Mouse (Mus musculus): ENCODE measurements around the gene Sipa1l1. TPM values are rescaled to one million over a fixed set of nuclear protein-coding genes. Genes with fewer than 3 reads are reported as not detected.

The Sipa1l1 gene
- total and polyA plus RNA-seq, 2 experiments from 2014 or later = 7.0 to 17.1 TPM

GRCm38 (mm10) chr12:82419027-82419426, 249.9 kb downstream of the Sipa1l1 start:
- no peak for TF ChIP-seq EP300 (IDR thresholded peaks at IDR 0.05; ENCODE audit: low read depth)
- Histone ChIP-seq H3K27me3 (ENCODE audit: control insufficient read depth, insufficient read depth, low read length) (no peaks in the 10 kb centered on the region), H3K4me3 (ENCODE audit: low read depth, low read length) (no peak overlapping the region), H3K27ac (ENCODE audit: low read depth) (no peak overlapping the region), H3K9me3 (replicated peaks; ENCODE audit: control insufficient read depth, low read length) (no peaks in the 10 kb centered on the region), H3K9ac (replicated peaks; ENCODE audit: low read depth, low read length) (no peak overlapping the region), H3K4me2 (ENCODE audit: low read depth, low read length) (no peak overlapping the region), H3K36me3 (replicated peaks; ENCODE audit: control insufficient read depth, insufficient read depth, low read length) (peaks cover 45% of the 10 kb centered on the region), H3K4me1 (ENCODE audit: control insufficient read depth, insufficient read depth) (peaks cover 16% of the 10 kb centered on the region; the same call in 1 of the 2 replicates)
- 90% methylated on average over 8 of the region's 8 CpGs for WGBS
- no peak for DNase-seq (ENCODE audit: low spot score)
- ATAC-seq (ENCODE audit: insufficient read depth, low read depth) = no peak

- peaks cover 5% of the 10 kb centered on the region; the same call in 1 of the 2 replicates for H3K4me1 ChIP-seq (ENCODE audit: control insufficient read depth, insufficient read depth)
- DNase-seq (ENCODE audit: low spot score) = peak; percentile 79
- no peak overlapping the region for H3K4me3 ChIP-seq (ENCODE audit: low read depth, low read length)
- ATAC-seq (ENCODE audit: insufficient read depth, low read depth) = peak; percentile 74
- peaks cover 35% of the 10 kb centered on the region for H3K36me3 ChIP-seq (replicated peaks; ENCODE audit: control insufficient read depth, insufficient read depth, low read length)
- TF ChIP-seq CTCF (IDR thresholded peaks at IDR 0.05; ENCODE audit: low read depth) = no peak; the same call in 1 of the 2 replicates
- no peak for TF ChIP-seq EP300 (IDR thresholded peaks at IDR 0.05; ENCODE audit: low read depth)
- 47% methylated on average over 15 of the region's 15 CpGs for WGBS
- no peaks in the 10 kb centered on the region for H3K9me3 ChIP-seq (replicated peaks; ENCODE audit: control insufficient read depth, low read length)
- H3K27ac ChIP-seq (ENCODE audit: low read depth) = 0 out of 2 replicates have a peak overlapping the region, but pooled peaks have one; percentile 11
- peak overlapping the region; percentile 51 for H3K4me2 ChIP-seq (ENCODE audit: low read depth, low read length)
- H3K27me3 ChIP-seq (ENCODE audit: control insufficient read depth, insufficient read depth, low read length) = no peaks in the 10 kb centered on the region
- no peak overlapping the region; the same call in 1 of the 2 replicates for H3K9ac ChIP-seq (replicated peaks; ENCODE audit: low read depth, low read length)
These were observed 255.7 kb downstream of the Sipa1l1 start for GRCm38 (mm10) chr12:82424783-82425182.

- no peak overlapping the region for H3K4me2 ChIP-seq (ENCODE audit: low read depth, low read length)
- H3K4me3 ChIP-seq (ENCODE audit: low read depth, low read length) = no peak overlapping the region
- no peak for TF ChIP-seq CTCF (IDR thresholded peaks at IDR 0.05; ENCODE audit: low read depth)
- no peak for TF ChIP-seq EP300 (IDR thresholded peaks at IDR 0.05; ENCODE audit: low read depth)
- no peak overlapping the region for H3K9ac ChIP-seq (replicated peaks; ENCODE audit: low read depth, low read length)
- no peak for ATAC-seq (ENCODE audit: insufficient read depth, low read depth)
- no peak for DNase-seq (ENCODE audit: low spot score)
- H3K27me3 ChIP-seq (ENCODE audit: control insufficient read depth, insufficient read depth, low read length) = no peaks in the 10 kb centered on the region
- H3K36me3 ChIP-seq (replicated peaks; ENCODE audit: control insufficient read depth, insufficient read depth, low read length) = peaks cover 32% of the 10 kb centered on the region
- 84% methylated on average over 11 of the region's 11 CpGs for WGBS
- H3K27ac ChIP-seq (ENCODE audit: low read depth) = no peak overlapping the region
- H3K9me3 ChIP-seq (replicated peaks; ENCODE audit: control insufficient read depth, low read length) = no peaks in the 10 kb centered on the region
- peaks cover 5% of the 10 kb centered on the region; the same call in 1 of the 2 replicates for H3K4me1 ChIP-seq (ENCODE audit: control insufficient read depth, insufficient read depth)
These were observed 256.7 kb downstream of the Sipa1l1 start for GRCm38 (mm10) chr12:82425853-82426252.

GRCm38 (mm10) chr12:82427416-82427815, 258.3 kb downstream of the Sipa1l1 start:
- no peak overlapping the region for H3K9ac ChIP-seq (replicated peaks; ENCODE audit: low read depth, low read length)
- H3K4me3 ChIP-seq (ENCODE audit: low read depth, low read length) = no peak overlapping the region
- 87% methylated on average over 2 of the region's 2 CpGs for WGBS
- H3K27me3 ChIP-seq (ENCODE audit: control insufficient read depth, insufficient read depth, low read length) = no peaks in the 10 kb centered on the region
- peaks cover 5% of the 10 kb centered on the region; the same call in 1 of the 2 replicates for H3K4me1 ChIP-seq (ENCODE audit: control insufficient read depth, insufficient read depth)
- H3K9me3 ChIP-seq (replicated peaks; ENCODE audit: control insufficient read depth, low read length) = no peaks in the 10 kb centered on the region
- no peak overlapping the region for H3K4me2 ChIP-seq (ENCODE audit: low read depth, low read length)
- peaks cover 26% of the 10 kb centered on the region for H3K36me3 ChIP-seq (replicated peaks; ENCODE audit: control insufficient read depth, insufficient read depth, low read length)
- H3K27ac ChIP-seq (ENCODE audit: low read depth) = no peak overlapping the region
- no peak for TF ChIP-seq CTCF (IDR thresholded peaks at IDR 0.05; ENCODE audit: low read depth)
- no peak for TF ChIP-seq EP300 (IDR thresholded peaks at IDR 0.05; ENCODE audit: low read depth)
- ATAC-seq (ENCODE audit: insufficient read depth, low read depth) = peak; percentile 49; the same call in 1 of the 2 replicates
- no peak for DNase-seq (ENCODE audit: low spot score)

GRCm38 (mm10) chr12:82428466-82428865, 259.3 kb downstream of the Sipa1l1 start:
- no peak overlapping the region for H3K9ac ChIP-seq (replicated peaks; ENCODE audit: low read depth, low read length)
- ATAC-seq (ENCODE audit: insufficient read depth, low read depth) (no peak), DNase-seq (ENCODE audit: low spot score) (no peak)
- no peak overlapping the region for H3K4me2 ChIP-seq (ENCODE audit: low read depth, low read length)
- no peaks in the 10 kb centered on the region for H3K9me3 ChIP-seq (replicated peaks; ENCODE audit: control insufficient read depth, low read length)
- H3K4me3 ChIP-seq (ENCODE audit: low read depth, low read length) = no peak overlapping the region
- H3K27me3 ChIP-seq (ENCODE audit: control insufficient read depth, insufficient read depth, low read length) = no peaks in the 10 kb centered on the region
- H3K4me1 ChIP-seq (ENCODE audit: control insufficient read depth, insufficient read depth) = peaks cover 5% of the 10 kb centered on the region; the same call in 1 of the 2 replicates
- H3K27ac ChIP-seq (ENCODE audit: low read depth) = no peak overlapping the region
- TF ChIP-seq CTCF (IDR thresholded peaks at IDR 0.05; ENCODE audit: low read depth) = no peak
- H3K36me3 ChIP-seq (replicated peaks; ENCODE audit: control insufficient read depth, insufficient read depth, low read length) = peaks cover 24% of the 10 kb centered on the region
- 78% methylated on average over 9 of the region's 9 CpGs for WGBS

- Histone ChIP-seq H3K9me3 (replicated peaks; ENCODE audit: control insufficient read depth, low read length) (no peaks in the 10 kb centered on the region), H3K36me3 (replicated peaks; ENCODE audit: control insufficient read depth, insufficient read depth, low read length) (peaks cover 38% of the 10 kb centered on the region), H3K9ac (replicated peaks; ENCODE audit: low read depth, low read length) (no peak overlapping the region), H3K4me3 (ENCODE audit: low read depth, low read length) (no peak overlapping the region), H3K4me1 (ENCODE audit: control insufficient read depth, insufficient read depth) (no peaks in the 10 kb centered on the region), H3K27me3 (ENCODE audit: control insufficient read depth, insufficient read depth, low read length) (no peaks in the 10 kb centered on the region), H3K27ac (ENCODE audit: low read depth) (no peak overlapping the region), H3K4me2 (ENCODE audit: low read depth, low read length) (no peak overlapping the region)
- DNase-seq (ENCODE audit: low spot score) (no peak), ATAC-seq (ENCODE audit: insufficient read depth, low read depth) (no peak)
- WGBS = 70% methylated on average over 4 of the region's 4 CpGs
- TF ChIP-seq EP300 (IDR thresholded peaks at IDR 0.05; ENCODE audit: low read depth) (no peak), CTCF (IDR thresholded peaks at IDR 0.05; ENCODE audit: low read depth) (no peak)
These were observed 264.2 kb downstream of the Sipa1l1 start for GRCm38 (mm10) chr12:82433311-82433710.
